Mouse (Mus musculus): Measurements from ENCODE around the gene C1qa. TPM values are rescaled to one million over a fixed set of nuclear protein-coding genes. Genes with fewer than 3 reads are reported as not detected.

C1qa gene
- polyA plus RNA-seq, 1 experiment from 2014 or later: 23.0 TPM

DNA sequence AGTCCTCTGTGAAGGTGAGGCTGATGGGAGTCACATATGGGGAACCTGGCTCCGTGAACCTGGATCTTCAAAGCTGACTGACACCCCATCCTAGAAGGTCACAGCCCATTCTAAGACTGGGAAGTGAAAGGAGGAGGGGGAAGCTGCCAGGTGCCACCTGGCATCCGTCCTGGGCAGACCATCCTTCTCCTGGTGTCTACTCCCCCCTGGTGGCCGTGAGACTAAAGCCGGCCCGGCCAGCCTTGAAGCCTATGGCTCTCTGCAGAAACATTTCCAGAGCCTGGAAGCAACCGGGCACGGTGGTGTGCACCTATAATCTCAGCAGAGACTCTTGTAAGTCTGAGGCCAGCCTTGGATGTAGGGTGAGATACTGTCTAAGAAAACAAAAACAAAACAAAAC, 21.6 kb downstream of the C1qa start:
- Histone ChIP-seq H3K9ac (no peak overlapping the region), H3K4me2 (replicated peaks) (no peak overlapping the region), H3K4me1 (no peaks in the 10 kb centered on the region), H3K9me3 (no peaks in the 10 kb centered on the region), H3K4me3 (no peak overlapping the region), H3K27ac (no peak overlapping the region), H3K36me3 (no peaks in the 10 kb centered on the region), H3K27me3 (0 out of 2 replicates have a peak, but pooled peaks cover 3% of the 10 kb centered on the region)
- WGBS: 16% methylated on average over 7 of the region's 7 CpGs
- ATAC-seq (ENCODE audit: low FRiP score, low read depth): no peak

DNA sequence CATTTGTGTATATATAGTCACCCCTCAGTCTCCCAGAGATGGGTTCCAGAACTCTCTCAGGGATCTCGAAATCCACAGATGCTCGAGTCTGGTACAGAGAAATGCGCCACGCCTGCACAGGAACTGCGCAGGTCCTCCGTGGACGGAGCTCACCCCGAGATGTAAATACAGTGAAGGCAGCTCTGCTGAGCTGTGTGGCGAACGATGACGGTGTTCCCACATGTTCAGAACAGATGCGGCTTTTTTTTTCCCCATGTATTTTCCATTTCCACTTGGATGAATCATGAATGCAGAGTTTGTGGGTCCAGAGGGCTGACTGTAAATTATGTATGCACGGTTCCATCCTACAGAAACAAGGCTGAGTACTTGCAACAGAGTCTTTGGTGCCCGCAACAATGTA, 23.6 kb downstream of the C1qa start:
- Histone ChIP-seq H3K4me3 (no peak overlapping the region), H3K27me3 (0 out of 2 replicates have a peak, but pooled peaks cover 3% of the 10 kb centered on the region), H3K9me3 (no peaks in the 10 kb centered on the region), H3K4me2 (replicated peaks) (no peak overlapping the region), H3K27ac (no peak overlapping the region), H3K9ac (no peak overlapping the region), H3K4me1 (no peaks in the 10 kb centered on the region), H3K36me3 (no peaks in the 10 kb centered on the region)
- no peak for ATAC-seq (ENCODE audit: low FRiP score, low read depth)
- 86% methylated on average over 14 of the region's 14 CpGs for WGBS

DNA sequence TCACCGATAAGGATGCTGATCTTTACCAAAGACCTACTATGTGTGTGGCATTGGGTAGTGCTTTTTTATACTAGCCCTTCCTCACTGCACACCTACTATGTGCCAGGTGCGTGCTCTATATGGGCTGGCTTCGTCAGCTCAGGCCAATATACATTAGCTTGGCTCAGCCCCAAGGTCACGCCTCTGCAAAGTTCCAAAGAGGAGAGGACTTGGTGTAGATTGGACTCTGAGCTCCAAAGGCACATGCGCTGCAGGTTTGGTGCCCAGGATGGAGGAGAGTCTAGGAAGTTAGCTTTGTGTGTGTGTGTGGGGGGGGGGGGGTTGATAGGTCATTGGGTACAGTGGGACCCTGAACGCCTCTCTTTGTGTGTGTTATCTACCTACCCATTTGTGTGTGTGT, 30.2 kb downstream of the C1qa start:
- Histone ChIP-seq H3K9ac (no peak overlapping the region), H3K36me3 (no peaks in the 10 kb centered on the region), H3K27ac (no peak overlapping the region), H3K9me3 (no peaks in the 10 kb centered on the region), H3K27me3 (no peaks in the 10 kb centered on the region), H3K4me2 (replicated peaks) (no peak overlapping the region), H3K4me1 (peaks cover 16% of the 10 kb centered on the region), H3K4me3 (no peak overlapping the region)
- WGBS: 76% methylated on average over 6 of the region's 6 CpGs
- no peak for ATAC-seq (ENCODE audit: low FRiP score, low read depth)

DNA sequence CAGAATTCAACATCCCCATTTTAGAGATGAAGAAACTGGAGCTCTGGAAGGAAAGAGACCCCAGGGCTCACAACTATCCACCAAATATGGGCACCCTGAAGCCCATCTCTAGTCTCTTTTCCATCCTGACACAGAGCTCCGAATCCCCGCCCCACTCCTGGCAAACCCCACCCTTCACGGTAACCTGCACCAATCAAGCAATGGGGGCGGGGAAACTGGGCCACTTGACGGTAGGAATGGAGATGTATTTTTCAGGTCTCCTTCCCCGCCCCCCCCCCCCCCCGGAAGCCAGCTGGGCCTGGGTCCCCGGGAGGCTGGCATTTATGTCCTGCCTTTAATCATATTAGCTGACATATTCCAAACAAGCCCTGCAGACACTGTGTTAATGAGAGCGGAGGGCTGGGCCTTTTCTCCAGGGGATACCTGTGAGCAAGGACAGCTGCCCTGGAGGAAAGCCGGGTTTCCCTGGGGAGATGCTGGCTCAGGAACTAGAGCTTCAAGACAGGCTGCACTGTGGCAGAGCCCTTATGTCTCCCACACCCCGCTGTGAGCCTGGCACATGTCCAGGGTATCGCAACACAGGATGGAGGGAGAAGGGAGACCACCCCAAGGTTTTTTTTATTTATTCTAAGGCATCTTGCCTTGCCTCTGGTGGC, 30.8 kb downstream of the C1qa start:
- Histone ChIP-seq H3K4me2 (replicated peaks) (no peak overlapping the region), H3K36me3 (no peaks in the 10 kb centered on the region), H3K27ac (no peak overlapping the region), H3K9ac (no peak overlapping the region), H3K9me3 (no peaks in the 10 kb centered on the region), H3K4me1 (peaks cover 18% of the 10 kb centered on the region), H3K4me3 (no peak overlapping the region), H3K27me3 (peaks cover 3% of the 10 kb centered on the region; the same call in 1 of the 2 replicates)
- 6% methylated on average over 11 of the region's 12 CpGs for WGBS
- no peak for ATAC-seq (ENCODE audit: low FRiP score, low read depth)

DNA sequence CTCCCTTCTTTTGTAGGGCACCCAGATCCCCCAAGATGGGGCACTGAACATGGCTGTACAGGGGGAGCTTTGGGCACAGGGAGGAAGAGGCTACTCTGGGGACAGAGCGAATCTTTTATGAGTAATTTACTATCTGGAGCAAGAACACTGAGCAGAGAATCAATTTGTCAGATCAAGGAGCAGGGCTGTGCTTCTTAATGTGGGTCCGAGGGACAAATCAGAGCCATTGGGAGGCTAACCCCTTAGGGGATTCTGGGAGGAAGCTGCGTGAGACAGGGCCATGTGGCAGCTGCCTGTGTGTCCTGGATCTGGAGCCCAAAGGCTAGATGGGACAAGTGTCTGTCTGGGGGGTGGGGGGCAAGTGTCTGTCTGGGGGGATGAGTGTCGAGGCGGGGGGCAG, 33.1 kb downstream of the C1qa start:
- 60% methylated on average over 5 of the region's 5 CpGs for WGBS

DNA sequence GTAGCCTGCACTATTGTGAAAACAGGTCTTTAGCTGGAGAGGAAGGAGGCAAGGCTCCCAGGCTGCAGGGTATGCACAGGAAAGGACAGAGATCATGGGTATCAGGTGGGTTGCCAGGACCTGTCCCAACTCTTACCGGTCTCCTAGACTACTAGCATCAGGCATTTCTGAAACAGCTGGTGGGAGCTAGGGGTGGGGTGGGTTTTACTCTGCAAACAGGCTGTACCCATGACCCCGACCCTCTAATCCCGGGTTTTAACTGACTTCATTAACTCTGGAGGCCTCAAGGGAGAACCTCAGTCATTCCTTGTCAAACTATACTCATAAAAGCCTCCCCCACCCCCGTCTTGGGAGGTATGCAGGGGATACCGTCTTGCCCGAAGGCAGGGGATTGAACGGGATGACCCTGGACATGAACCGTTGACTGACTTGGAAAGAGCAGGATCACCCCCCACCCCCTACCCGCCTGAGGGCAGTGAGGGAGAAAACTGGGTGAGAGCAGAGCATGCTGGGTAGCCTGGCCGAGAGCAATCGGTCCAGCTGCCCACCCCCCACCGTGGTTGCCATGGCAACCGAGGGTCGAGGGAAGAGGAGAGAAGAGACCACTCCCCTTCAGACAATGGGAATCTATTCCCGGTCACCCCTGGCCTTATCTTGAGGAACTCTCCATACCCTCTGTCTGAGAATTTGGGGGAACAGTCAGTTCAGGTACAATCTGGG, 33.7 kb downstream of the C1qa start:
- Histone ChIP-seq H3K36me3 (no peaks in the 10 kb centered on the region), H3K9ac (no peak overlapping the region), H3K9me3 (no peaks in the 10 kb centered on the region), H3K4me1 (peaks cover 25% of the 10 kb centered on the region), H3K4me3 (no peak overlapping the region), H3K27me3 (peaks cover 17% of the 10 kb centered on the region), H3K4me2 (replicated peaks) (peak overlapping the region; percentile 31; the same call in 1 of the 2 replicates), H3K27ac (no peak overlapping the region)
- 6% methylated on average over 15 of the region's 15 CpGs for WGBS
- no peak for ATAC-seq (ENCODE audit: low FRiP score, low read depth)

More for the DNA sequence above, 33.1 kb downstream of the C1qa start:
- Histone ChIP-seq H3K9me3 (no peaks in the 10 kb centered on the region), H3K4me3 (no peak overlapping the region), H3K4me2 (replicated peaks) (no peak overlapping the region), H3K27me3 (peaks cover 17% of the 10 kb centered on the region), H3K27ac (no peak overlapping the region), H3K4me1 (peaks cover 25% of the 10 kb centered on the region), H3K36me3 (no peaks in the 10 kb centered on the region), H3K9ac (no peak overlapping the region)
- ATAC-seq (ENCODE audit: low FRiP score, low read depth): no peak

DNA sequence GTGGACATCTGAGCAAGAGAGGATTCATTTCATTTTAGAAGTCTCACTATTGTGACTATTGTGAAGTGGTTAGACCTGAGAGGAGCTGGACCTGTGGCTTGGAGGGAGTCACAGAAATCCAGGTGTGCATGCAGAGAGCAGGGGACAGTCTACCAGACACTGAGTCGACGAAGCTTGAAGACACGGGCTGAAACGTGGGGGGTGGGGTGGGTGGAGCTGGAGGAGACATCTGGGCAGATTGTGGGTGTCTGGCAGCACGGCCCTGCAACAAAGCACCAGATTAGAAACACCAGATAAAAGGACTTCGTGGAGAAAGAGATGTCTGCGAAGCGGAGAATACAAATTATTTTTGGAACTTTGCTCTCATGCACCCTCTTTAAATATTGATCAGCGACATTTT, 35.1 kb downstream of the C1qa start:
- Histone ChIP-seq H3K4me2 (replicated peaks) (no peak overlapping the region), H3K36me3 (no peaks in the 10 kb centered on the region), H3K27me3 (peaks cover 17% of the 10 kb centered on the region), H3K9ac (no peak overlapping the region), H3K27ac (no peak overlapping the region), H3K9me3 (no peaks in the 10 kb centered on the region), H3K4me1 (peaks cover 25% of the 10 kb centered on the region), H3K4me3 (no peak overlapping the region)
- no peak for ATAC-seq (ENCODE audit: low FRiP score, low read depth)
- 50% methylated on average over 9 of the region's 9 CpGs for WGBS

DNA sequence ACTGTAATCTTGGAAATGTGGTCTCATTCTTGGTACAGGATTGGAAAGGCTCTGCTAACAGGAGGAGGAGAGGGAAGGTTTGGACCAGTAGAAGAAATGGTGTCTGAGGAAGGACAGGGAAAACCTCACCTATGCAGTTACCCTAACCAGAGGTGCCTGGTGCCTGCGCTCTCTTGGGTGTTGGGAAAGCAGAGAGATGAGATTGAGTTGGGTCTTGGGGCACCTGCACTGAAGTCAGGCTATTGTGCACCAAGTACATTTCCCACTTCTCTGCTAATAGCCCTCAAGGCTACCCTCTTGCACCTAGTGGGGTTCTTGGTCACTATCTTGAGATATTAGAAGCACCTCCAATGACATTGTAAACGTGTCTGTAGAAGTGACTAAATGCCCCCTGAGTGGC, 36.2 kb downstream of the C1qa start:
- no peaks in the 10 kb centered on the region for H3K36me3 ChIP-seq

DNA sequence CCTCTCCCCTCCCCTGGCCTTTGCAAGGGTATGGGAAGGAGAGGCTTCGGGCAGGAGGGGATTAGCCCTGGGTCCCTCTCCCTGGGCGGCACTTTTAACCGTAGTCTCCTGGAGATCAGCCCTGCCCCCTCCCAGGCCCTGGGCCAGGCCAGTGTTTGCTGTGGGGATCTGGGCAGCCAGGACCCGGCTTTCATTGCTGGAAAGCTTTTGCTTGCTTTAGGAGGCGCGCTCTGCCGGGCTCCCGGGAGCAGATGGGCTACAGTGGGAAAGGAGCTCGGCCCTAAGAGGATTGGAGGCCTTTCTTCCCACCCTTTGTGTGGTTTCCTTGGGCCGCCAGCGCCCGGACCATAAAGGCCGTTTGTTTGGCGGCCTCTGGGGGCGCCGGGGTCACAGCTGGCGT, 36.8 kb downstream of the C1qa start:
- ATAC-seq (ENCODE audit: low FRiP score, low read depth): no peak
- WGBS: 7% methylated on average over 17 of the region's 17 CpGs
- H3K27me3 ChIP-seq: peaks cover 17% of the 10 kb centered on the region
- H3K4me2 ChIP-seq (replicated peaks): no peak overlapping the region; the same call in 1 of the 2 replicates
- no peaks in the 10 kb centered on the region for H3K9me3 ChIP-seq
- no peaks in the 10 kb centered on the region for H3K36me3 ChIP-seq
- H3K9ac ChIP-seq: 0 out of 2 replicates have a peak overlapping the region, but pooled peaks have one; percentile 5
- H3K27ac ChIP-seq: no peak overlapping the region
- peaks cover 20% of the 10 kb centered on the region for H3K4me1 ChIP-seq
- no peak overlapping the region for H3K4me3 ChIP-seq

More for the DNA sequence above, 36.2 kb downstream of the C1qa start:
- H3K9ac ChIP-seq: no peak overlapping the region
- 73% methylated on average over 2 of the region's 2 CpGs for WGBS
- H3K4me2 ChIP-seq (replicated peaks): no peak overlapping the region
- no peak overlapping the region for H3K4me3 ChIP-seq
- H3K27ac ChIP-seq: no peak overlapping the region
- no peak for ATAC-seq (ENCODE audit: low FRiP score, low read depth)
- no peaks in the 10 kb centered on the region for H3K9me3 ChIP-seq
- peaks cover 17% of the 10 kb centered on the region for H3K27me3 ChIP-seq
- peaks cover 20% of the 10 kb centered on the region for H3K4me1 ChIP-seq

DNA sequence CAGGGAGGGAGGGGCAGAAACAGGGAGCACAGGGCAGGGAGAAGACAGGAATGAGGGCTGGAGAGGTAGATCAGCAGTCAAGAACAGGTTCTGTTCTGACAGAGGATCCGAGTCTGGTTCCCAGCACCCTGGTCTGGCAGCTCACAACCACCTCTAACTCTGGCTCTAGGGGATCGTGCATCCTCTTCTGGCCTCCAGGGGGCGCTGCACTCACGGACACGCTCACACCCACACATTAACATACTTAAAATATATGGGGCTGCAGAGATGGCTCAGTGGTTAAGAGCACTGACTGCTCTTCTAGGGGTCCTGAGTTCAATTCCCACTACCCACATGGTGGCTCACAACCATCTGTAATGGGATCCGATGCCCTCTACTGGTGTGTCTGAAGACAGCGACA, 38.6 kb downstream of the C1qa start:
- no peaks in the 10 kb centered on the region for H3K36me3 ChIP-seq
- H3K27me3 ChIP-seq: peaks cover 17% of the 10 kb centered on the region
- ATAC-seq (ENCODE audit: low FRiP score, low read depth): no peak
- no peak overlapping the region for H3K9ac ChIP-seq
- 87% methylated on average over 7 of the region's 7 CpGs for WGBS
- H3K4me1 ChIP-seq: peaks cover 17% of the 10 kb centered on the region
- no peak overlapping the region for H3K4me2 ChIP-seq (replicated peaks)
- H3K4me3 ChIP-seq: no peak overlapping the region
- H3K9me3 ChIP-seq: no peaks in the 10 kb centered on the region
- no peak overlapping the region for H3K27ac ChIP-seq

DNA sequence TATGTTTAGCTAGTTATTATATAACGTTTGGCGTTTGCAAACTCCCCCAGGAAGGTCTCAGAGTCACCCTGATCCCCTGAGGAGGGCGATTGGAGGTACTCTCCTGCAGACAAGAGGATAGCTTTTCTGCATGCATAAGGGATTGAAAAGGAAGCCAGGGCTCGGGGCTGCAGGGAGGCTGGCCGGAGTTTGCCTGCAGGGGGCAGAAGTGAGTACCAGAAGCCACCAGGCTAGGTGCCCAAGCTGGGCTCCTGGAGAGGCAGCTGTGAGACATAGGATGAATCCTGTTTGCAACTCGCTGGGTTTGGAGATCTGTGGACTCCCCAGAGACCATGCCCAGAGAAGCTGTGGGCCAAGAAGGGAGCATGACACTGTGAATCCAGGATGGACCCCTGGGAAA, 43.5 kb downstream of the C1qa start:
- H3K27ac ChIP-seq: no peak overlapping the region
- no peak overlapping the region for H3K4me3 ChIP-seq
- ATAC-seq (ENCODE audit: low FRiP score, low read depth): no peak
- no peaks in the 10 kb centered on the region for H3K27me3 ChIP-seq
- 38% methylated on average over 6 of the region's 6 CpGs for WGBS
- H3K9ac ChIP-seq: no peak overlapping the region
- H3K4me2 ChIP-seq (replicated peaks): no peak overlapping the region
- no peaks in the 10 kb centered on the region for H3K9me3 ChIP-seq
- peaks cover 6% of the 10 kb centered on the region for H3K4me1 ChIP-seq
- H3K36me3 ChIP-seq: no peaks in the 10 kb centered on the region

DNA sequence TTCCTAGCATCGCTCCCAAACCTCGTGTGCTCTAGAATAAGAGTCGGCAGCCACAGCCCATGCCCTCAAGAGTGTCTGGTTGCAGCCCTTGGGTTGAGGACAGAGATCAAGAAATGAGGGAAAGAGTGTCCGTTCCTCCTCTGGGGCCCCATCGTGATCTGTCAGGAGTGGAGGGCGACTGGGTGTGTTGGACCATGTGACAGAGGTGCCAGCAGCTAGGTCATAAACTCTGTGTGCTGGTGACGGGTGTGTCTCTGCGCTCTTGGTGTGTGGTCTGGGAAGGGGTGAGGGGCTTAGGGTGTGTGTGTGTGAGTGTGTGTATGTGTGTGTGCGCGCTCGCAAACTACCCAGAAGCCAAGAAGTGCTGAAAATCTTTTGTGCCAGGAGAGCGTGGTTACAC, 45.6 kb downstream of the C1qa start:
- H3K4me2 ChIP-seq (replicated peaks): no peak overlapping the region
- H3K27me3 ChIP-seq: peaks cover 2% of the 10 kb centered on the region
- H3K9ac ChIP-seq: no peak overlapping the region
- H3K9me3 ChIP-seq: no peaks in the 10 kb centered on the region
- no peak for ATAC-seq (ENCODE audit: low FRiP score, low read depth)
- WGBS: 53% methylated on average over 12 of the region's 12 CpGs
- H3K36me3 ChIP-seq: no peaks in the 10 kb centered on the region
- H3K4me1 ChIP-seq: peaks cover 6% of the 10 kb centered on the region
- no peak overlapping the region for H3K4me3 ChIP-seq
- H3K27ac ChIP-seq: no peak overlapping the region
